Mouse (Mus musculus) ES-E14 (cell line): ENCODE measurements around the gene Ankrd23. TPM values are rescaled to one million over a fixed set of nuclear protein-coding genes. Genes with fewer than 3 reads are reported as not detected.

Source experiments
- DNase-seq: peaks from one replicate; pipeline ENCODE4 v3.0.0-alpha.2; 2013; ENCODE audit warnings: low read depth, low spot score
- H3K27ac ChIP-seq: 2 replicates; pipeline ENCODE4 v1.5.1; 2012; ENCODE audit warnings: low read depth, mild to moderate bottlenecking, low read length, moderate library complexity, mixed read lengths; ENCODE audit not compliant: poor library complexity, insufficient read depth, severe bottlenecking
- H3K36me3 ChIP-seq: 2 replicates; pipeline ENCODE4 v1.6.1; 2012; ENCODE audit warnings: mild to moderate bottlenecking, low read length, moderate library complexity, mixed read lengths; ENCODE audit not compliant: control insufficient read depth, poor library complexity, insufficient read depth, severe bottlenecking
- H3K4me1 ChIP-seq, 2 experiments: fragments of 150-350 bp in 1 of 2; sonication (generic) in 1 of 2; 2 replicates each; pipeline ENCODE4 v1.6.1; 2012; ENCODE audit warnings: low read length in 2 of 2, mild to moderate bottlenecking in 1 of 2, mixed read lengths in 1 of 2; ENCODE audit not compliant: control insufficient read depth in 2 of 2, insufficient read depth in 2 of 2, poor library complexity in 1 of 2
- H3K4me3 ChIP-seq, 2 experiments: fragments of 150-350 bp in 1 of 2; sonication (generic) in 1 of 2; 2 replicates each; pipeline ENCODE4 v1.5.1; 2012; ENCODE audit warnings: low read length in 2 of 2, low read depth in 1 of 2, mild to moderate bottlenecking in 1 of 2, mixed read lengths in 1 of 2; ENCODE audit not compliant: insufficient read depth in 1 of 2, poor library complexity in 1 of 2, severe bottlenecking in 1 of 2
- H3K9ac ChIP-seq: 2 replicates; pipeline ENCODE4 v1.6.1; 2012; ENCODE audit warnings: low read depth, mild to moderate bottlenecking, low read length, mixed read lengths; ENCODE audit not compliant: poor library complexity, insufficient read depth, severe bottlenecking
- H3K9me3 ChIP-seq: fragments of 150-350 bp; sonication (generic); 2 replicates; pipeline ENCODE4 v1.6.1; 2012; ENCODE audit warnings: low read depth, mild to moderate bottlenecking, low read length; ENCODE audit not compliant: control insufficient read depth, insufficient read depth
- CHD2 ChIP-seq: IDR thresholded peaks from 2 replicates; pipeline ENCODE4 v1.6.1; 2014; ENCODE audit warnings: mild to moderate bottlenecking, low read depth, low read length, inconsistent platforms
- HCFC1 ChIP-seq: IDR thresholded peaks from 2 replicates; pipeline ENCODE4 v1.6.1; 2012; ENCODE audit warnings: low read length, inconsistent platforms, borderline replicate concordance; ENCODE audit not compliant: insufficient read depth
- MAFK ChIP-seq: IDR thresholded peaks from 2 replicates; pipeline ENCODE4 v1.6.1; 2014; ENCODE audit warnings: mild to moderate bottlenecking, low read depth, low read length, inconsistent platforms; ENCODE audit not compliant: insufficient read depth
- ZC3H11A ChIP-seq: IDR thresholded peaks from 2 replicates; pipeline ENCODE4 v1.6.1; 2012; ENCODE audit warnings: low read depth, mild to moderate bottlenecking, inconsistent platforms, low read length, borderline replicate concordance
- ZNF384 ChIP-seq: IDR thresholded peaks from 2 replicates; pipeline ENCODE4 v1.6.1; 2012; ENCODE audit warnings: low read depth, low read length, inconsistent platforms
- in situ Hi-C, 2 experiments: fragments of 600-800 bp; cut with MboI; formaldehyde crosslinking; loops; one replicate each; pipeline ENCODE4 v1.15.1; 2025; ENCODE audit warnings: low sequenced_read_pairs in 2 of 2, inconsistent platforms in 1 of 2; ENCODE audit not compliant: unreplicated experiment in 2 of 2
- total RNA-seq: library from RNA; depleted of rRNA; stranded (reverse); fragments of 300-350 nt; gene quantifications from 2 replicates; pipeline ENCODE4 v1.2.3, GENCODE M21; 2012

The Ankrd23 gene
- total RNA-seq, 1 experiment: 5.0 TPM

- in situ Hi-C loops: no loop called here
- H3K4me1 ChIP-seq: peaks cover 3 to 5% of the 10 kb centered on the region in 2 experiments; a peak in 3 of 4 replicates
- no peaks in the 10 kb centered on the region for H3K9me3 ChIP-seq
- H3K27ac ChIP-seq: peak overlapping the region; percentile 16
- H3K9ac ChIP-seq: peak overlapping the region; percentile 75
- DNase-seq: no peak
- H3K4me3 ChIP-seq: peak overlapping the region; percentile 80 to 90
- no peak for TF ChIP-seq ZC3H11A
- TF ChIP-seq CHD2: no peak
- TF ChIP-seq MAFK: no peak
- no peak for TF ChIP-seq HCFC1
- TF ChIP-seq ZNF384: no peak
- peaks cover 14% of the 10 kb centered on the region for H3K36me3 ChIP-seq
These were observed 24.4 kb downstream of the Ankrd23 start for GRCm38 (mm10) chr1:36512089-36512965.

DNA sequence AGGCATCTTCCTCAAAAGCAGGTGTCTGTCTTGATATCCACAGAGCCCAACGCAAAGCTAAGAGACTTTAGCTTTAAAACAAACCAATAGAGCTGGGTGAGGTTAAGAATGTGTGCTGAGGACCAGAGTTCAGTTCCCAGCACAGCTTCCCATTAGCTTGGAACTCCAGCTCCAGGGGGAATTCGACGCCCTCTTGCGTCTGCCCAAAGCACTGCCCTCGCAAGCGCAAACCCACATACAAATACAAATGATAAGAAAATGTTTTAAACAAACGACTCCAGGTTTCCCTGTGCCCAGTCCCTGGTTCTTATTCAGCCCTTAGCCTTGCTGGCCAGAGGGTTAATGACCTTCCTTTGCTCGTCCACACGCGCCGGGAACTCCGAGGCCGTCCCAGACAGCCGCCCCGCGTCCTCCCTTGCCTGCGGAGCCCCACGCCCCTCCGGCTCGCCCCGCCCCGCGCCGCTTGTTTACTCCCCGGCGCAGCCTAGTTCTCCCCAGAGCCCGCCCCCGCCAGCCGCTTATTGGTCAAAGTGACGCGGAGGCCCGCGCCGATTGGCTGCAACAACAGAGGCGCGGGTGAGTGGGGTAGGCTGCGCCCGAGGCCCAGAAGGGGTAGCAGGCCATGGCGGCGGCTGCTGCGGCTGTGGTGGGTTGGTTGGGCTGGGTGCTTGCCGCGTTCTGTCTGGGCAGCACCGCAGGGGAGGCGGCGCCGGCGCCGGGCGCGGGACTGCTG lies 25.2 kb downstream of the Ankrd23 start, which contains the start of gene Cnnm3:
Gene Cnnm3 (plus strand): TSS at position 579 of the 733 bp plus-strand sequence.
- Histone ChIP-seq H3K9me3 (no peaks in the 10 kb centered on the region), H3K4me1 (peaks cover 3 to 5% of the 10 kb centered on the region in 2 experiments; a peak in 3 of 4 replicates), H3K36me3 (peaks cover 10% of the 10 kb centered on the region), H3K27ac (peak within 1 kb of the TSS; percentile 16), H3K4me3 (peak within 1 kb of the TSS; percentile 80 to 90), H3K9ac (peak within 1 kb of the TSS; percentile 75)
- DNase-seq: peak; percentile 98
- in situ Hi-C loops: no loop called here
- TF ChIP-seq CHD2 (peak; percentile 83), ZNF384 (no peak), ZC3H11A (no peak), HCFC1 (0 out of 2 replicates have a peak, but pooled peaks have one; percentile 35)

GRCm38 (mm10) chr1:36508238-36508637 lies 28.4 kb downstream of the Ankrd23 start:
- no peak for DNase-seq
- no peaks in the 10 kb centered on the region for H3K9me3 ChIP-seq
- H3K4me3 ChIP-seq: no peak overlapping the region
- H3K36me3 ChIP-seq: no peaks in the 10 kb centered on the region; the same call in 1 of the 2 replicates
- in situ Hi-C loops: no loop called here
- H3K9ac ChIP-seq: no peak overlapping the region
- H3K4me1 ChIP-seq: no peaks in the 10 kb centered on the region; a peak in 1 of 4 replicates
- H3K27ac ChIP-seq: no peak overlapping the region
- TF ChIP-seq MAFK: no peak
- TF ChIP-seq CHD2: no peak
- no peak for TF ChIP-seq ZC3H11A
- TF ChIP-seq ZNF384: no peak
- TF ChIP-seq HCFC1: no peak

- peak; percentile 72 for DNase-seq
- Histone ChIP-seq H3K36me3 (no peaks in the 10 kb centered on the region; the same call in 1 of the 2 replicates), H3K9ac (no peak overlapping the region), H3K9me3 (no peaks in the 10 kb centered on the region), H3K27ac (no peak overlapping the region), H3K4me3 (no peak overlapping the region), H3K4me1 (no peaks in the 10 kb centered on the region)
- TF ChIP-seq MAFK (no peak), ZC3H11A (peak; percentile 28; the same call in 1 of the 2 replicates), CHD2 (no peak)
- in situ Hi-C loops: no loop called here
These were observed 35.4 kb downstream of the Ankrd23 start for GRCm38 (mm10) chr1:36501261-36501660.
